Mouse (Mus musculus): ENCODE data around the gene Tbx10. TPM values are rescaled to one million over a fixed set of nuclear protein-coding genes. Genes with fewer than 3 reads are reported as not detected.
A peak's percentile ranks its signal among the peaks of the same experiment; 100 is the strongest.

Tbx10 gene
- 0.26 TPM in 1 of 2 replicates, not detected in the other for polyA plus RNA-seq (2014; fragmentation: Nextera tagmentation; extraction: Ambion mirVana)

- 56% methylated on average over 5 of the region's 5 CpGs for WGBS
These were observed at the start of gene Tbx10 for GRCm38 (mm10) chr19:3992416-3992815. Gene Tbx10, plus strand, starts transcription at chr19:3992752.

GRCm38 (mm10) chr19:3942986-3943735, 49.4 kb upstream of the Tbx10 start:
- H3K27me3 ChIP-seq (ENCODE audit: control insufficient read depth, insufficient read depth, low read length) = no peaks in the 10 kb centered on the region
- H3K36me3 ChIP-seq (replicated peaks; ENCODE audit: control insufficient read depth, insufficient read depth, low read depth, low read length) = no peaks in the 10 kb centered on the region
- no peak for DNase-seq (ENCODE audit: low spot score)
- 24% methylated on average over 27 of the region's 27 CpGs for WGBS
- no peak overlapping the region for H3K4me3 ChIP-seq (ENCODE audit: low read depth, low read length)
- no peak overlapping the region for H3K4me2 ChIP-seq (ENCODE audit: low read depth, low read length)
- no peaks in the 10 kb centered on the region for H3K9me3 ChIP-seq (replicated peaks; ENCODE audit: control insufficient read depth, low read length)
- no peak overlapping the region for H3K27ac ChIP-seq (replicated peaks; ENCODE audit: low read depth, low read length)
- no peak for ATAC-seq (replicated peaks; ENCODE audit: insufficient number of reproducible peaks, low FRiP score, low TSS enrichment, low read depth)
- H3K9ac ChIP-seq (replicated peaks; ENCODE audit: low read length) = no peak overlapping the region
- no peaks in the 10 kb centered on the region for H3K4me1 ChIP-seq (ENCODE audit: control insufficient read depth, insufficient read depth, low read length)

More at GRCm38 (mm10) chr19:3992416-3992815, at the start of gene Tbx10:
- no peak for ATAC-seq (replicated peaks; ENCODE audit: insufficient number of reproducible peaks, low FRiP score, low TSS enrichment, low read depth)
- DNase-seq (ENCODE audit: low spot score) = no peak
- Histone ChIP-seq H3K9me3 (replicated peaks; ENCODE audit: control insufficient read depth, low read length) (no peaks in the 10 kb centered on the region), H3K4me2 (ENCODE audit: low read depth, low read length) (no peak within 1 kb of the TSS), H3K27me3 (ENCODE audit: control insufficient read depth, insufficient read depth, low read length) (no peaks in the 10 kb centered on the region), H3K9ac (replicated peaks; ENCODE audit: low read length) (no peak within 1 kb of the TSS), H3K4me1 (ENCODE audit: control insufficient read depth, insufficient read depth, low read length) (no peaks in the 10 kb centered on the region), H3K27ac (replicated peaks; ENCODE audit: low read depth, low read length) (no peak within 1 kb of the TSS), H3K36me3 (replicated peaks; ENCODE audit: control insufficient read depth, insufficient read depth, low read depth, low read length) (no peaks in the 10 kb centered on the region), H3K4me3 (ENCODE audit: low read depth, low read length) (no peak within 1 kb of the TSS)

GRCm38 (mm10) chr19:3945872-3946564, 46.5 kb upstream of the Tbx10 start:
- 29% methylated on average over 10 of the region's 10 CpGs for WGBS
- H3K4me1 ChIP-seq (ENCODE audit: control insufficient read depth, insufficient read depth, low read length) = no peaks in the 10 kb centered on the region
- no peaks in the 10 kb centered on the region for H3K9me3 ChIP-seq (replicated peaks; ENCODE audit: control insufficient read depth, low read length)
- DNase-seq (ENCODE audit: low spot score) (no peak), ATAC-seq (replicated peaks; ENCODE audit: insufficient number of reproducible peaks, low FRiP score, low TSS enrichment, low read depth) (no peak)
- H3K4me3 ChIP-seq (ENCODE audit: low read depth, low read length) = no peak overlapping the region
- H3K9ac ChIP-seq (replicated peaks; ENCODE audit: low read length) = no peak overlapping the region
- no peak overlapping the region for H3K27ac ChIP-seq (replicated peaks; ENCODE audit: low read depth, low read length)
- no peaks in the 10 kb centered on the region for H3K36me3 ChIP-seq (replicated peaks; ENCODE audit: control insufficient read depth, insufficient read depth, low read depth, low read length)
- H3K27me3 ChIP-seq (ENCODE audit: control insufficient read depth, insufficient read depth, low read length) = no peaks in the 10 kb centered on the region
- no peak overlapping the region for H3K4me2 ChIP-seq (ENCODE audit: low read depth, low read length)

DNA sequence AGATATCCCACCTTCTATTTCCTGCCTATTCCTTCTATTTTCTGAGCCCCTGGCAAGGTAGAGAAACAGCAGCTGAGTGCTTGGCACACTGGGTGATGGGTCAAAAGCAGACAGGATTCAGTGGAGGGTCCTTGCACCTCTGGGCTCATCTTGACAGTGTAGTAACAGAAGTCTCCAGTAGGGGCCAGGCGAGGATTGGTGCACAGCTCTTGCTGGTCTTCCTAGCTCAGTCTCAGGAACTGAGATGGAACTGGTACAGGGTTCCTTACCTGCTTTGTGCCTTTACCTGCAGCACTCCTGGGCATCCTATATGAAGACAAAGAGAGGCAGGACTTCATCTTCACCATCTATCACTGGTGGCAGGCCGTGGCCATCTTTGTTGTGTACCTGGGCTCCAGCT, 45.8 kb upstream of the Tbx10 start:
- ATAC-seq (replicated peaks; ENCODE audit: insufficient number of reproducible peaks, low FRiP score, low TSS enrichment, low read depth) = peak; percentile 62; the same call in 1 of the 2 replicates
- no peaks in the 10 kb centered on the region for H3K4me1 ChIP-seq (ENCODE audit: control insufficient read depth, insufficient read depth, low read length)
- DNase-seq (ENCODE audit: low spot score) = peak; percentile 79
- H3K27me3 ChIP-seq (ENCODE audit: control insufficient read depth, insufficient read depth, low read length) = no peaks in the 10 kb centered on the region
- no peak overlapping the region for H3K9ac ChIP-seq (replicated peaks; ENCODE audit: low read length)
- 11% methylated on average over 2 of the region's 2 CpGs for WGBS
- H3K9me3 ChIP-seq (replicated peaks; ENCODE audit: control insufficient read depth, low read length) = no peaks in the 10 kb centered on the region
- no peak overlapping the region for H3K4me3 ChIP-seq (ENCODE audit: low read depth, low read length)
- H3K36me3 ChIP-seq (replicated peaks; ENCODE audit: control insufficient read depth, insufficient read depth, low read depth, low read length) = no peaks in the 10 kb centered on the region
- no peak overlapping the region for H3K4me2 ChIP-seq (ENCODE audit: low read depth, low read length)
- no peak overlapping the region for H3K27ac ChIP-seq (replicated peaks; ENCODE audit: low read depth, low read length)

GRCm38 (mm10) chr19:3947813-3948212, 44.7 kb upstream of the Tbx10 start:
- H3K27ac ChIP-seq (replicated peaks; ENCODE audit: low read depth, low read length) = no peak overlapping the region
- no peak overlapping the region for H3K4me3 ChIP-seq (ENCODE audit: low read depth, low read length)
- no peaks in the 10 kb centered on the region for H3K9me3 ChIP-seq (replicated peaks; ENCODE audit: control insufficient read depth, low read length)
- no peaks in the 10 kb centered on the region for H3K36me3 ChIP-seq (replicated peaks; ENCODE audit: control insufficient read depth, insufficient read depth, low read depth, low read length)
- no peak overlapping the region for H3K4me2 ChIP-seq (ENCODE audit: low read depth, low read length)
- H3K27me3 ChIP-seq (ENCODE audit: control insufficient read depth, insufficient read depth, low read length) = no peaks in the 10 kb centered on the region
- 72% methylated on average over 3 of the region's 3 CpGs for WGBS
- DNase-seq (ENCODE audit: low spot score) = no peak
- no peaks in the 10 kb centered on the region for H3K4me1 ChIP-seq (ENCODE audit: control insufficient read depth, insufficient read depth, low read length)
- H3K9ac ChIP-seq (replicated peaks; ENCODE audit: low read length) = no peak overlapping the region
- no peak for ATAC-seq (replicated peaks; ENCODE audit: insufficient number of reproducible peaks, low FRiP score, low TSS enrichment, low read depth)

DNA sequence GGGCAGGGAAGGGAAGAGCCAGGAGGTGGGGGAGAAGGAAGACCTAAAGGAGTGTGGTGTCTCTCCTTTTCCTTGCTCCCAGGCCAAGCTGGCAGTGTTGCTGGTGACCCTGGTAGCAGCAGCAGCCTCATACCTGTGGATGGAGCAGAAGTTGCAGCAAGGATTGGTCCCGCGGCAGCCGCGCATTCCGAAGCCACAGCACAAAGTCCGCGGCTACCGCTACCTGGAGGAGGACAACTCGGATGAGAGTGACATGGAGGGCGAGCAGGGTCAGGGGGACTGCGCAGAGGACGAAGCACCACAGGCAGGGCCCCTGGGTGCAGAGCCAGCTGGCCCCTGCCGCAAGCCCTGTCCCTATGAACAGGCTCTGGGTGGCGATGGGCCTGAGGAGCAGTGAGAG, 44.0 kb upstream of the Tbx10 start:
- H3K27me3 ChIP-seq (ENCODE audit: control insufficient read depth, insufficient read depth, low read length) = no peaks in the 10 kb centered on the region
- 71% methylated on average over 14 of the region's 14 CpGs for WGBS
- H3K9ac ChIP-seq (replicated peaks; ENCODE audit: low read length) = no peak overlapping the region
- no peaks in the 10 kb centered on the region for H3K9me3 ChIP-seq (replicated peaks; ENCODE audit: control insufficient read depth, low read length)
- ATAC-seq (replicated peaks; ENCODE audit: insufficient number of reproducible peaks, low FRiP score, low TSS enrichment, low read depth) (no peak), DNase-seq (ENCODE audit: low spot score) (no peak)
- H3K36me3 ChIP-seq (replicated peaks; ENCODE audit: control insufficient read depth, insufficient read depth, low read depth, low read length) = no peaks in the 10 kb centered on the region
- H3K27ac ChIP-seq (replicated peaks; ENCODE audit: low read depth, low read length) = no peak overlapping the region
- no peak overlapping the region for H3K4me3 ChIP-seq (ENCODE audit: low read depth, low read length)
- no peak overlapping the region for H3K4me2 ChIP-seq (ENCODE audit: low read depth, low read length)
- no peaks in the 10 kb centered on the region for H3K4me1 ChIP-seq (ENCODE audit: control insufficient read depth, insufficient read depth, low read length)

- no peak for ATAC-seq (replicated peaks; ENCODE audit: insufficient number of reproducible peaks, low FRiP score, low TSS enrichment, low read depth)
- Histone ChIP-seq H3K4me2 (ENCODE audit: low read depth, low read length) (no peak overlapping the region), H3K9me3 (replicated peaks; ENCODE audit: control insufficient read depth, low read length) (no peaks in the 10 kb centered on the region), H3K36me3 (replicated peaks; ENCODE audit: control insufficient read depth, insufficient read depth, low read depth, low read length) (no peaks in the 10 kb centered on the region), H3K9ac (replicated peaks; ENCODE audit: low read length) (no peak overlapping the region), H3K4me3 (ENCODE audit: low read depth, low read length) (no peak overlapping the region), H3K4me1 (ENCODE audit: control insufficient read depth, insufficient read depth, low read length) (no peaks in the 10 kb centered on the region), H3K27ac (replicated peaks; ENCODE audit: low read depth, low read length) (no peak overlapping the region), H3K27me3 (ENCODE audit: control insufficient read depth, insufficient read depth, low read length) (no peaks in the 10 kb centered on the region)
- no peak for DNase-seq (ENCODE audit: low spot score)
- 83% methylated on average over 3 of the region's 3 CpGs for WGBS
These were observed 42.2 kb upstream of the Tbx10 start for GRCm38 (mm10) chr19:3950331-3950730.

DNA sequence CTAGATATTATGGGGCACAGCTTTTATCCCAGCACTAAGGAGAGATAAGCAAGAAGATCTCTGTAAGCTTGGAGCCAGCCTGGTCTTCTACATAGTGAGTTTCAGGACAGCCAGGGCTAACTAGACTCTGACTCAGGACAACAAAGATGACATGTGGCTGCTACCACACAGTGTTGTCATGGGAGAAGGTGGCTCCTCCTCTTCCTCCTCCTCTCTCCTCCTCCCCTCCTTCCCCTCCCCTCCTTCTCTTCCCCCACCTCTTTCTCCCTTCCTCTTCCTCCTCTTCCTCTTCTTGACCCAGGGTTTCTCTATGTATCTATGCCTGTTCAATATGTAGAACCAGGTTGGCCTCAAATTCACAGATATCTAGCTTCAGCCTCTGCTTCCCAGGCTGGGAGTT, 41.1 kb upstream of the Tbx10 start:
- Histone ChIP-seq H3K36me3 (replicated peaks; ENCODE audit: control insufficient read depth, insufficient read depth, low read depth, low read length) (no peaks in the 10 kb centered on the region), H3K27me3 (ENCODE audit: control insufficient read depth, insufficient read depth, low read length) (no peaks in the 10 kb centered on the region), H3K9me3 (replicated peaks; ENCODE audit: control insufficient read depth, low read length) (no peaks in the 10 kb centered on the region), H3K27ac (replicated peaks; ENCODE audit: low read depth, low read length) (no peak overlapping the region), H3K4me2 (ENCODE audit: low read depth, low read length) (no peak overlapping the region), H3K9ac (replicated peaks; ENCODE audit: low read length) (no peak overlapping the region), H3K4me3 (ENCODE audit: low read depth, low read length) (no peak overlapping the region), H3K4me1 (ENCODE audit: control insufficient read depth, insufficient read depth, low read length) (no peaks in the 10 kb centered on the region)
- ATAC-seq (replicated peaks; ENCODE audit: insufficient number of reproducible peaks, low FRiP score, low TSS enrichment, low read depth) (no peak), DNase-seq (ENCODE audit: low spot score) (no peak)
